Mouse (Mus musculus) intestine, embryonic 16.5 days (tissue): ENCODE measurements around the gene Gm10800. TPM values are rescaled to one million over a fixed set of nuclear protein-coding genes. Genes with fewer than 3 reads are reported as not detected.
"Not testable (repeated sequence)": the region's sequence is repeated elsewhere in the genome, so short reads cannot be mapped to it uniquely, and the experiment has no call there.

Experiments
- ATAC-seq: fragments of 200-750 bp; cut with Nextera tagmentation; 2 replicates; pipeline ENCODE4 v1.8.0; 2017; ENCODE audit warnings: moderate TSS enrichment, moderate library complexity
- H3K27ac ChIP-seq: fragments of 300-500 bp; sonication (generic); 2 replicates; pipeline ENCODE4 v1.5.1; 2014; ENCODE audit warnings: mild to moderate bottlenecking, low read length
- H3K27me3 ChIP-seq: fragments of 300-500 bp; sonication (generic); replicated peaks from 2 replicates; pipeline ENCODE4 v1.6.1; 2014; ENCODE audit warnings: low read length, control low read depth, mixed read lengths; ENCODE audit not compliant: control insufficient read depth, insufficient read depth
- H3K36me3 ChIP-seq: fragments of 300-500 bp; sonication (generic); 2 replicates; pipeline ENCODE4 v1.6.1; 2014; ENCODE audit warnings: low read length, control low read depth; ENCODE audit not compliant: control insufficient read depth, insufficient read depth
- H3K4me1 ChIP-seq: fragments of 300-500 bp; sonication (generic); 2 replicates; pipeline ENCODE4 v1.6.1; 2014; ENCODE audit warnings: low read length, control low read depth, mixed read lengths; ENCODE audit not compliant: control insufficient read depth, insufficient read depth
- H3K4me2 ChIP-seq: fragments of 300-500 bp; sonication (generic); 2 replicates; pipeline ENCODE4 v1.6.1; 2014; ENCODE audit warnings: low read depth, low read length, control low read depth
- H3K4me3 ChIP-seq: fragments of 300-500 bp; sonication (generic); 2 replicates; pipeline ENCODE4 v1.5.1; 2014; ENCODE audit warnings: mild to moderate bottlenecking, low read length
- H3K9ac ChIP-seq: fragments of 300-500 bp; sonication (generic); 2 replicates; pipeline ENCODE4 v1.6.1; 2014; ENCODE audit warnings: low read depth, low read length
- H3K9me3 ChIP-seq: fragments of 300-500 bp; sonication (generic); 2 replicates; pipeline ENCODE4 v1.6.1; 2016; ENCODE audit warnings: low read length, control low read depth; ENCODE audit not compliant: control insufficient read depth
- WGBS: fragments of 180-500 bp; shearing (Covaris S2); extraction: QIAGEN DNeasy Blood & Tissue Kit; methylation state at CpG from one replicate; pipeline ENCODE4 v1.1.7; 2014; 5-methylcytosine and 5-hydroxymethylcytosine counted together
- polyA plus RNA-seq: library from polyadenylated mRNA; unstranded; fragments of >200 nt; fragmentation: Nextera tagmentation; extraction: Ambion mirVana; gene quantifications from 2 replicates; pipeline ENCODE4 v1.2.1, GENCODE M21; 2015

The Gm10800 gene
- 0.22 and 0.50 TPM in 2 replicates for polyA plus RNA-seq

DNA sequence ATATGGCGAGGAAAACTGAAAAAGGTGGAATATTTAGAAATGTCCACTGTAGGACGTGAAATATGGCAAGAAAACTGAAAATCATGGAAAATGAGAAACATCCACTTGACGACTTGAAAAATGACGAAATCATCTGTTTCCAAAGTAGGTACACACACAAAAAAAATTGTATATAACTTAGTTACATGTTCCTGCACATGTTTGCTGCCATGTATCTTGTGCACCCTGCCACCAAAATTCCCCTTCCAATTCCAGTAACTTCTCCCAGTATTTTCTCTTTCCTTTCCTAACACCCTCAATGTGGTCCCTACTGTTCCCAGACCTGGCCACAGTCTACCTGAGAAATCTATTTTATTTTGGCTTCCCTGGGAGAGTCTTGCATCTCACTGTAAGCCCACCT is at the start of gene Gm10800:
Gene Gm10800 (minus strand): TSS at position 101 of the 400 bp plus-strand sequence.
- not testable (repeated sequence) for H3K27ac ChIP-seq, H3K36me3 ChIP-seq, H3K4me2 ChIP-seq, H3K9me3 ChIP-seq, H3K27me3 ChIP-seq, H3K4me3 ChIP-seq, ATAC-seq, H3K9ac ChIP-seq, H3K4me1 ChIP-seq
- 87% methylated on average over 4 of the region's 4 CpGs for WGBS

DNA sequence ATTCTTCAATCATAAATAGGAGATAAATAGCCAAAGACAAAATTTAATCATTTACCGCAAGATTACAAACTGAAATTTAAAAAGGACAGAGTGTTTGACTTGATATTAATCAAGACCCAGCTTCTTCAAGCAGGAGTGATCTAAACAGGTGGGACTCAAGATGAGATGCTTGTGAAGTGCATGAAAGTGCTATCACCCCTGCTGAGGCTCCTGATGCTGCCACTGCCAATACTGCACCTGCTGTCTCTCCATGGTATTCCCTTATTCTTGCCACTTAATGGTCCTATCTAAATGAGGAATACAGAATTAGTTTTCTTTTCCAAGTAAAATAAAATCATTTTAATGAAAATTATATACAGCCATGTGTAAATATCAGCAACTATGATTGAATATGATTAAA is 30.4 kb upstream of the Gm10800 start:
- H3K4me1 ChIP-seq, result no peaks in the 10 kb centered on the region
- H3K27ac ChIP-seq, result no peak overlapping the region
- no peak for ATAC-seq
- H3K27me3 ChIP-seq, result no peaks in the 10 kb centered on the region
- no peaks in the 10 kb centered on the region for H3K9me3 ChIP-seq
- no peak overlapping the region for H3K9ac ChIP-seq
- 96% methylated on average over 1 of the region's 1 CpGs for WGBS
- no peak overlapping the region for H3K4me3 ChIP-seq
- no peak overlapping the region for H3K4me2 ChIP-seq
- no peaks in the 10 kb centered on the region for H3K36me3 ChIP-seq

- not testable (repeated sequence) for H3K36me3 ChIP-seq, H3K9ac ChIP-seq, H3K4me1 ChIP-seq, H3K27me3 ChIP-seq, ATAC-seq, H3K4me3 ChIP-seq, H3K9me3 ChIP-seq, H3K4me2 ChIP-seq, H3K27ac ChIP-seq
- WGBS, result 78% methylated on average over 4 of the region's 5 CpGs
Observed at GRCm38 (mm10) chr2:98661937-98662336, 5.2 kb downstream of the Gm10800 start, which contains the start of gene Gm10801. Gene Gm10801 (plus strand): TSS chr2:98662237.

Other genes with a start within 250 kb of the Gm10800 start
- gene Gm10801, start 5.1 kb downstream of the Gm10800 start, polyA plus RNA-seq, result not detected in 2 replicates